Mouse (Mus musculus) megakaryocyte progenitor cell, adult 5-6 weeks (primary cell): Measurements from ENCODE around the gene Tmed10. TPM values are rescaled to one million over a fixed set of nuclear protein-coding genes. Genes with fewer than 3 reads are reported as not detected.

ENCODE experiments used
- ATAC-seq: replicated peaks from 2 replicates; pipeline ENCODE4 v1.8.0; 2016; ENCODE audit warnings: mild to moderate bottlenecking, moderate TSS enrichment, inconsistent platforms; ENCODE audit not compliant: poor library complexity
- total RNA-seq, 2 experiments: library from RNA; stranded (forward) in 1 of 2; stranded (reverse) in 1 of 2; fragments of 157-497, 149-512 nt in 1 of 2; fragments of 200-1000 nt in 1 of 2; gene quantifications; 2 replicates each; pipeline versions ENCODE4 v1.2.3 to v1.2.4; 2015 to 2017

Gene Tmed10
- total RNA-seq, 2 experiments from 2014 or later, result 142 to 328 TPM

GRCm38 (mm10) chr12:85380308-85380707, 5.7 kb upstream of the Tmed10 start:
- no peak for ATAC-seq

GRCm38 (mm10) chr12:85378271-85378670, 3.6 kb upstream of the Tmed10 start:
- no peak for ATAC-seq

DNA sequence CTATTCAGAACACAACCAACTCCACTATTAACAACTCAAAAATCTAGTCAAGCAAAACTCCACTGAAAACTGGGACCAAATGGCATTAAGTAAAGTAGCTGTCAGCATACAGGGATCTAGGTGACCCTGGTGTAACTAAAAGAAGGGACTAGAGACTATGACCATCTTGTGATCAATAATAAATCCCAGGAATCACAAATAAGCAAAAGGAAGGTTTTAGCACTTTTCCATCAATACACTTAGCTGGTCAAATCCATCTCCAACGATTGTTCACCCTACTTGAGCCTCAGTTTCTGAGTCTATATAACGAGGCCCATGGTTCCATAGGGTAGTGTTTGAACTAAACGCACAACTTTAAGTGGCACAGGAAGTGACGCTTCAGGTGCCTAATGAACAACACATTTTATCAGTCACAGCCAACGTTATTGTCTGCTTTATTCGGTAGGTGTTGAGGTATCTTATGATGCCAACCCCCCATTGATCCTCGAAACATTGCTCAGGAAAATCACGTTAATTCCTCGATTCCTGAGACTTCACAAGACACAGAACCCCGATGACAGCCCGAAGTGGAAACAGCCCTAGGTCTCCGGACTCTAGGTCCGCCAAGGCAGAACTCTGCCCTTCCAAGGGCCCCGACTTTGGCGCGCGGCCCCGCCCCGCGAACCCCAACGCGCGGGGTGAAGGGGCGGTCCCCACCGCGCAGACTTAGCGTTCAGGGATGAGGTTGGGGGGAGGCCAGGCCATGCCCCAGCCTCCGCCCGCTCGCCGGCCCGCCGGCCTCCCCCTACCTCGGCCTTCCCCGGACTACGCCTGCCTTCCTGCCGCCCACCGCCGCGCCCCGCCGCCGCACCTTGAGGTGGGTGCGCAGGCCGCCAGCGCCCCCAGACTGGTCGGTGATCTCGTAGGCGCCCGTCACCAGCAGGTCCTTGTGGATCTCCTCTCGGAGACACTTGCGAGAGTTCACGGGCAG, 771 bp downstream of the Tmed10 start:
- ATAC-seq, result peak; percentile 62

- peak; percentile 35 for ATAC-seq
These were observed 2.5 kb downstream of the Tmed10 start for GRCm38 (mm10) chr12:85372068-85372665.

DNA sequence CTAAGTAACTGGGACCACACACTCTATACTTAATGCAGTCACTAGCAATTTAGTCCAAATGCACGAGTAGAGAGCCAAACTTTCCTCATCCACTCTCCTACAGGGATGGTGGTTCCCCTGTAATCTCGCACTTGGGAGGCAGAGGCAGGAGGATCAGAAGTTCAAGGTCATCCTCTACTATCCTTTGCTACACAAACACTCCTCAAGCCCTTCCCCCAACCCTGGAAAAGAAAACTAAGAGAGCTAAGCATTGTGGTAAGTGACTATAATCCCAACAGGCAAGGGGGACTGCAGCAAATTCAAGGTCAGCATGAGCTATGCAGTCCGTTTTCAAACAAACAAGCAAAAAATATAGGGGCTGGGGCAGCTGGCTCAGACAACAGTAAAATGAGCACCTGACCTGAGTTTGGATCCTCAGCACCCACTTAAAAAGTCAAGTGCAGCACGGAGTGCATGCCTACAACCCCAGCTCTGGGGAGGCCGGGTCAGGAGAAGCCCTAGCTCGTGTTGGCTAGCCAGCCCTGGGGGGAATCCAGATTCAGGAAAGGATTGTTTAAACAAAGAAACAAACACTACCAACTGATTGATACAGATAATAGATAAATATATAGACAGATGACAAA, 6.1 kb downstream of the Tmed10 start:
- ATAC-seq, result no peak

DNA sequence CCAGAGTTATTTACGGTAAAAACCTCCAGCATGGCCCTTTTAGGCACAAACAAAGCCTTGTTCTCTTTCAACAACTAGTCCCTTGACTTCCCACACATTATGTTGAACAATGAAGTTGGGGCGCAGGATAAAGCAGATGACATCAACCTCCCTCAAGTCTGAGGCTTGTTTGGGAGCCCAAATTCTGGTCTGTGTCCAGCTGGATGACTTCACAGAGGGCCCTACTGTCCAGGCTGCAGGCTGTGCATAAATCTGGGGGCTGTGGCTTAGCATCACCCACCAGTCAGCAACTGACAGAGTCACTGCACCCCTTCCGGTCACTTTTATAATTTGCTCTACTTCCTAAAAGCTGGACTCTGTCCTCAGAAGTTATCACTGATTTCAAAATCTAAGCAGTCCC, 8.4 kb downstream of the Tmed10 start:
- no peak for ATAC-seq

DNA sequence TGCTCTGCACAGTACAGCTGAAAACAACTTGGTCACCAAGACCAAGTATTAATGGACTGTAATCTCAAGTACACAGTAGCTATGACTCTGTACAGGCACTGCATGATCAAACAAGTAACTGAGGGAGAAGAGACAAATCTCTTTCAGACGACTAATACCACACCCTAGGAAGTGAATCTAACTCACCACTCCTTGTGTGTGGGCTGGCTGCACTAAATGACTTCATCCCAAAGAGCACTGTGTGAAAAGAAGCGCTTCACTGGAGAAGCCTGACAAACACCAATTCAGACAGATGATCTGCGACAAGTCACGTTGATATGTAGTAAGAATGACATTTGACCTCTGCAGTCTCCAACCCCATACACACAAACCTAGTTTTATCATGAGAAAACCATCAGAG, 12.1 kb downstream of the Tmed10 start:
- ATAC-seq, result no peak

GRCm38 (mm10) chr12:85361580-85361979, 13.1 kb downstream of the Tmed10 start:
- ATAC-seq, result no peak

GRCm38 (mm10) chr12:85361165-85361564, 13.5 kb downstream of the Tmed10 start:
- ATAC-seq, result no peak

GRCm38 (mm10) chr12:85354061-85354460, 20.6 kb downstream of the Tmed10 start:
- no peak for ATAC-seq

GRCm38 (mm10) chr12:85350407-85351232, 24.0 kb downstream of the Tmed10 start:
- ATAC-seq, result no peak

DNA sequence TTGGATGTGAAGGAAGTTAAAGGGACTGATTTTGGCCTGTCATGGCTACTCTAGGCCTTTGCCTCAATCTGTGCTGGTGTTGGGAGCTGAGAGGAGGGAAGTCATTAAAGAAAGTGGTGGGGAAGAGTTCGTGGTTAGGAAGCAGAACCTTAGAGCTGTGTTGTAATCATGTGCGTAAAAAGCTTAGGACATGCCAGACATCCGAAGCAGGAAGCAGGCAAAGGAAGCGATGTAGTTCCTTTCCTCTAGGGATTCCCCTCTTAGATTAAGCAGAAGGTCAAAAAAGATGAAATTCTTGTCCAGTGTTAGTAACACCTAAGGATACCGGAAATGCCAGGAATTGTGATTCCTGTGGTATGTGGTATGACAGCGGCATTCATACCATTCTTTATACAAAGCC, 26.3 kb downstream of the Tmed10 start:
- ATAC-seq, result peak; percentile 83

GRCm38 (mm10) chr12:85347196-85347595, 27.5 kb downstream of the Tmed10 start:
- ATAC-seq, result no peak

GRCm38 (mm10) chr12:85346374-85346773, 28.3 kb downstream of the Tmed10 start:
- peak; percentile 71 for ATAC-seq

DNA sequence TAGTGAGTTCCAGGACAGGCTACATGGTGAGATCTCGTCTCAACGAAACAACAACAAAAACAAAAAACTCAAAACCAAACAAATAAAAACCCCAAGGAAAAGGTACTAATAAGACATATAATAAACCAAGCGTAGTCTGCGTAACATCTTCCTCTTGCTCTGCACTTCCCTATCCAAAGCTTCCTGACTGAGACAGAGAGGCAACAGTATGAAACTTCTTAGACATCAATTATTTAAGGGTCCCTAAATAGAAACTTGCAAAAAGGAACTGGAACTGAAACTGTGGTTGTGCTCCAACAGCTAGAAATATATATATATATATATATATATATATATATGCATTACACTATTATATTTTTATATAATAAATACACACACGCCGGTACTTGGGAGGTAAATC, 29.1 kb downstream of the Tmed10 start:
- peak; percentile 33; the same call in 1 of the 2 replicates for ATAC-seq

DNA sequence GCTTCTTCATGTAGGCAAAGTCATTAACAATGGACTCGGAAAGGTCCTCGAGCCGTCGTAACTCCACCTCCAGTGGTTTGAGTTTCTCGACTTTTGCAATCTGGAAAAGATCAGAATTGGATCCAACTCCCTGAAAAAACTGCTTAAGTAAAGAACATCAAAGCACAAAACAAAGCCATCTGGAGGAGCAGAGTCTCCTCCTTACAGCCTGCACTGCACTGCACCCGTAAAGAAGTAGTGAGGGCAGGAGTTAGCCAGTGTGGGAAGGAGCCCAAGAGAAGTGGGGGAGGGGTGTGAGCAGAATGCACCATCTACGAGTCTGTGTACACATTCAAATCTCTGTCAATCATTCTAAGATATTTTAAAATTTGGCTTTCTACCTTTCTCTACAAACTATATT, 30.4 kb downstream of the Tmed10 start:
- ATAC-seq, result no peak

GRCm38 (mm10) chr12:85342310-85342709, 32.3 kb downstream of the Tmed10 start:
- ATAC-seq, result no peak

DNA sequence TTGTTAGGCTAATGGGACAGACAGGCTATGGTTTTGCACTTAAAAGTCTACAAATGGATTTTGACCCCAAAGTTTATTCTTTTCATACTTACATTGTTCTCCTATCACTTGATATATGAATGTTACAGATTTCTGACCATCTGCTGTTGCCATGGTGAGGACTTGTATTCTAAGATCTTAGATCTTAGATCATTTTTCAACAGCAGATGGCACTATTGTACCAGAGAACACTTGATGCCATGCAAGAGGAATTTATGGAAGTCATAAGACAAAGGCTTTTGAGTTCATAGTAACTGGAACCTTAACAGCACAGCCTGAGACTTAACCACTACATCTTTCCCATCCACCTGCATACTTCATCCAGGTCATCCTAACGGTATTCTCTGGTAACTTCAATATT, 33.5 kb downstream of the Tmed10 start:
- peak; percentile 38 for ATAC-seq

DNA sequence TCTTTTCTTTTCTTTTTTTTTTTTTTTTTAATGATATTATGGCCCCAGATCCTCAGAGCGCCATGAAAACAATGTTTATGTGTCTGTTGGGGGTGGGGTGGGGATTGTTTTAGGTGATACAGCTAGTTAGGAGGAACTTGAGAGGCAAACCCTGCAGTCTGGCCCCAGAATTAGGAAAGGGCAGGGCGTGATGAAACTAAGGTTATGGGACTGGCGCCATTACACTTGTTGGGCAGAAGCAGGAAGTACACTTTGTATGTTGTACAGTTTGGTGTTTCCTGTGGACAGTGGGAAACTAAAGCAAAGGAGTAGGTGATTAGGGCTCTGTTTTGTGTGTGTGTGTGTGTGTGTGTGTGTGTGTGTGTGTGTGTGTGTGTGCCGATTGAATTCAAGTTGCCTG, 34.7 kb downstream of the Tmed10 start:
- ATAC-seq, result peak; percentile 73

- ATAC-seq, result peak; percentile 86
These were observed 35.4 kb downstream of the Tmed10 start, which contains the start of gene Nek9 for GRCm38 (mm10) chr12:85339243-85339729. Gene Nek9 (minus strand): TSS chr12:85339362.

- ATAC-seq, result peak; percentile 9; the same call in 1 of the 2 replicates
These were observed 35.8 kb downstream of the Tmed10 start for GRCm38 (mm10) chr12:85338815-85339214.
